Mouse (Mus musculus): ENCODE measurements around the gene Itga11. TPM values are rescaled to one million over a fixed set of nuclear protein-coding genes. Genes with fewer than 3 reads are reported as not detected.

Gene Itga11
- total RNA-seq, 2 experiments from 2014 or later: not detected

Other genes starting within 250 kb of the Itga11 start
- 1.2 TPM in 1 of 2 replicates, not detected in the other for gene Coro2b, start 140.8 kb upstream of the Itga11 start, total RNA-seq (2014; fragmentation: Nextera tagmentation)
- not detected in 2 replicates for gene Coro2b, start 140.8 kb upstream of the Itga11 start, total RNA-seq (2017)
- gene Fem1b, start 134.1 kb downstream of the Itga11 start, total RNA-seq (2014; fragmentation: Nextera tagmentation): 33.6 and 38.8 TPM in 2 replicates
- 69.6 and 71.2 TPM in 2 replicates for gene Fem1b, start 134.1 kb downstream of the Itga11 start, total RNA-seq (2017)
- 57.7 and 73.1 TPM in 2 replicates for gene Cln6, start 161.0 kb downstream of the Itga11 start, total RNA-seq (2014; fragmentation: Nextera tagmentation)
- 11.3 and 21.8 TPM in 2 replicates for gene Cln6, start 161.0 kb downstream of the Itga11 start, total RNA-seq (2017)
- 4.0 and 5.8 TPM in 2 replicates for gene Calml4, start 180.3 kb downstream of the Itga11 start, total RNA-seq (2014; fragmentation: Nextera tagmentation)
- gene Calml4, start 180.3 kb downstream of the Itga11 start, total RNA-seq (2017): 2.2 TPM in 1 of 2 replicates, not detected in the other

Data from megakaryocyte-erythroid progenitor cell, adult 5-6 weeks (primary cell).